Mouse (Mus musculus) layer of hippocampus, postnatal 14 days (tissue): ENCODE data around the gene 9930111J21Rik2. TPM values are rescaled to one million over a fixed set of nuclear protein-coding genes. Genes with fewer than 3 reads are reported as not detected.
"Not testable (repeated sequence)": the region's sequence is repeated elsewhere in the genome, so short reads cannot be mapped to it uniquely, and the experiment has no call there.

Source experiments
- DNase-seq, 2 experiments: peaks; one replicate each; pipeline ENCODE4 v3.0.0; 2021 to 2022; ENCODE audit warnings: low spot score in 2 of 2, mixed read lengths in 1 of 2
- total RNA-seq, 2 experiments: library from RNA; stranded (reverse); gene quantifications; 2 replicates each; pipeline ENCODE4 v1.2.3; 2021

Gene 9930111J21Rik2
- total RNA-seq, 2 experiments from 2014 or later = 0.91 to 1.4 TPM

- no peak for DNase-seq
Measured at GRCm38 (mm10) chr11:49078719-49079118, 27.7 kb upstream of the 9930111J21Rik2 start.

- no peak for DNase-seq
Measured at GRCm38 (mm10) chr11:49077012-49077411, 26.0 kb upstream of the 9930111J21Rik2 start.

- DNase-seq = not testable (repeated sequence)
Measured at GRCm38 (mm10) chr11:49076001-49076757, 25.1 kb upstream of the 9930111J21Rik2 start, which contains the start of gene Ifi47. Ifi47 (plus strand) TSS chr11:49076587.

GRCm38 (mm10) chr11:49068358-49068757, 17.3 kb upstream of the 9930111J21Rik2 start:
- no peak for DNase-seq

GRCm38 (mm10) chr11:49063713-49064469, 12.8 kb upstream of the 9930111J21Rik2 start, which contains the start of gene Tgtp2:
Tgtp2 (minus strand) TSS chr11:49064206.
- DNase-seq = not testable (repeated sequence)

GRCm38 (mm10) chr11:49061865-49062264, 10.8 kb upstream of the 9930111J21Rik2 start:
- DNase-seq = not testable (repeated sequence)

GRCm38 (mm10) chr11:49060061-49060460, 9.0 kb upstream of the 9930111J21Rik2 start:
- not testable (repeated sequence) for DNase-seq

- not testable (repeated sequence) for DNase-seq
Measured at GRCm38 (mm10) chr11:49051894-49052293, 852 bp upstream of the 9930111J21Rik2 start.

GRCm38 (mm10) chr11:49050064-49050463, 978 bp downstream of the 9930111J21Rik2 start:
- not testable (repeated sequence) for DNase-seq

- not testable (repeated sequence) for DNase-seq
Measured at GRCm38 (mm10) chr11:49012074-49012473, 39.0 kb downstream of the 9930111J21Rik2 start.

- DNase-seq = not testable (repeated sequence)
Measured at GRCm38 (mm10) chr11:49006785-49007184, 44.3 kb downstream of the 9930111J21Rik2 start.

- DNase-seq = not testable (repeated sequence)
Measured at GRCm38 (mm10) chr11:49006317-49006716, 44.7 kb downstream of the 9930111J21Rik2 start.

GRCm38 (mm10) chr11:49000411-49000810, 50.6 kb downstream of the 9930111J21Rik2 start:
- not testable (repeated sequence) for DNase-seq

- DNase-seq = not testable (repeated sequence)
Measured at GRCm38 (mm10) chr11:48994018-48994417, 57.0 kb downstream of the 9930111J21Rik2 start, which contains the start of gene Tgtp1. Tgtp1 (minus strand) TSS chr11:48994172.

- DNase-seq = not testable (repeated sequence)
Measured at GRCm38 (mm10) chr11:48993296-48993695, 57.7 kb downstream of the 9930111J21Rik2 start.

- not testable (repeated sequence) for DNase-seq
Measured at GRCm38 (mm10) chr11:48991740-48992520, 59.1 kb downstream of the 9930111J21Rik2 start, which contains the start of gene Gm12185. Gm12185 (minus strand) TSS chr11:48992226.

- not testable (repeated sequence) for DNase-seq
Measured at GRCm38 (mm10) chr11:48989981-48990380, 61.1 kb downstream of the 9930111J21Rik2 start.

GRCm38 (mm10) chr11:48988219-48988618, 62.8 kb downstream of the 9930111J21Rik2 start:
- not testable (repeated sequence) for DNase-seq

GRCm38 (mm10) chr11:48982848-48983247, 68.2 kb downstream of the 9930111J21Rik2 start:
- not testable (repeated sequence) for DNase-seq

GRCm38 (mm10) chr11:48980052-48980451, 71.0 kb downstream of the 9930111J21Rik2 start:
- DNase-seq = not testable (repeated sequence)

- not testable (repeated sequence) for DNase-seq
Measured at GRCm38 (mm10) chr11:48979251-48979650, 71.8 kb downstream of the 9930111J21Rik2 start, which contains the start of gene 9930111J21Rik1. 9930111J21Rik1 (minus strand) TSS chr11:48979398.
